Mouse (Mus musculus) bone marrow, adult 2 months (tissue): Measurements from ENCODE around the gene Mrrf.

Source experiments
- CTCF ChIP-seq: fragments of 200-500 bp; IDR thresholded peaks from 2 replicates; pipeline ENCODE4 v1.5.1; 2011; ENCODE audit warnings: low read length, control low read depth; ENCODE audit not compliant: control insufficient read depth, insufficient read depth
- POLR2A ChIP-seq: fragments of 200-500 bp; IDR thresholded peaks from 2 replicates; pipeline ENCODE4 v1.6.1; 2011; ENCODE audit warnings: low read depth, mild to moderate bottlenecking, control low read depth, low read length, borderline replicate concordance; ENCODE audit not compliant: control insufficient read depth

DNA sequence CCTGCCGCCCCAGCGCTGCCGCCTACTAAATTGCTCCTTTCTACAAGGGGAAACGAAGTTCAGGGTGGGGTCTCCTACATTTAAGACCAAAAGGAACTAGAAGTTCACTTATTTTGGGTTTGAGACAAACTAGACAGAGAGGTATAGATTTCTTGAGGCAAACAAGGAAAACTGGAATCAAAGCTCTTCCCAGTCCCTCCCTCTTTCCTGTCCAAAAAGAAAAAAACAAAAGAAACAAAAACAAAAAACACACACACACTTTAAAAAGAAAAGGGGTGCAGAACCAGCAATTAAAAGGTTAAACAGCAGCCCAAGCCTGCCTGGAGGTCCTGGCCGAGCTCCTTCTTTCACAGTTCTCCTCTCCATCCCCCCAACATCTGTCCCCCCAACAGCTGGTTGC is 38.2 kb upstream of the Mrrf start:
- TF ChIP-seq CTCF (no peak), POLR2A (no peak)
